Mouse (Mus musculus): ENCODE measurements around the gene Pttg1.

Gene Pttg1

DNA sequence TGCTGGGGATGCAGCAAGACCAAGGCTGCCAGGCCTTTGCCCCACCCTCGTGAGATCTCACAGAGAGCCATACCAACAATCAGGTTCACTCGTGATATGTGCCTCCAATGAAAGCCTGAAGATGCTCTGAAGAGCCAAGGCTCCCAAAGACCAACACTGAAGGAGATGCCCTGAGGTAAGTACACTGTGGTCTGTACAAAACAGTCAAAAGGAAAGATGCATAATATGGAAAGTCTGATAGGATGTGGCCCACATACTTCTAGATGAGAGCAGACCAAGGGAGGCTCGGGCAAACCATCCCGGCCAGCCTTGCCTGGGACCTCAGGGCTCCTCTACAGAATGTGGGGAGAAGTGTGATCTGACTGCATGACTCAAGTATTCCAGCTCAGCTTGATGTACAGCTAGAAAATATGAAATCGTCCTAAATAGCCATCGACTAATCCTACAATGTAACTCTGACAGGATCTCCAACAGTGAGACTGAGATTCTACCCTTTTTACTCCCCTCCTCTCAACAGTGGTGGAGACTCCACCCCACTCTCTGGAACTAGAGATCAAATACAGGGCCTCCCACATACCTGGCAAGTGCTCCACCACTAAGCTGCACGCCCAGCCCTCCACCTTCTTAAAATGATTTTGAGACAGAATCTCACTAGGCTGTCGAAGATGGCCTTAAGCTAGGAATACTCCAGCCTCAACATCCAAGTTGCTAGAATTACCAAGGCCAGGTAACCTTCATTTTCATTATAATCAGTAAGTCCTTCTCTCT is 48.8 kb downstream of the Pttg1 start:
- peak in 1 of 2 experiments; percentile 49 for DNase-seq (ENCODE audit: low spot score in 2 of 2)

DNA sequence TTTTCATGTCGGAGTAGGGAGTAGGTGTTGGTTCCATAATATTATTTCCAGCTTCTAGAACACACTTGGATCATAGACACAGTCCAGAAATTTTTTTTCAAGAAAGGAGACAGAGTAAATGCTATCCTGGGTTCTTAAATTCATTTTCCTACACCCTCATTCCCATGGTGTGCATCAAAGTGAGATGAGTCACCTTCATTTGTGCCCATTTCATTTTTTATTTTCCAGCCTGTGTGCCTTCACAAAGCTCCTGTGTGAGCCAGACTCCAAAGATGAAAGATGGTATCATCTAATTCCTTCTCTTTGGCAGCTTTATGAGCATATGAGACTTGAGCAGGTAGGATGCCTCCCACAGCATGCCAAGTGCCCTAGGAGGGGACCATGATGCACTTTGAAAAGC is 49.5 kb downstream of the Pttg1 start:
- DNase-seq (ENCODE audit: low spot score in 2 of 2): no peak

DNA sequence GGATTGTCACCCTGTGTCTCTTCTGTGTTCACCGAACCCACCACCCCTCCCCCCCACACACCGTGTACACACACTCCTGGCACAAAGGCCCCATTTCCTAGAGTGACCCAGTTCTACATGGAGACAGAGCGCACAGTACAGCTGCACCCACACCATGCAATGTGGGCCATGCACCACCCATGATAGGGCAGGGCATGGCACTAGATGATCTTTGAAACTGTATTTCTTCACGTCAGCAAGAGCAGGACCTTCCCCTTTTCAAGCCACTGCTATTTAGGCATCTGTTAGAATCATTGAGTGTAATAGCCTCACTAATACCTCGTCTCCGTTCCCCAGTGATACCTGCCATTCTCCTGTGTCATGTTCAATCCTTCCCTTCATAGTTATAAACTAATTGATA is 51.1 kb downstream of the Pttg1 start:
- peak in 1 of 2 experiments; percentile 45 for DNase-seq (ENCODE audit: low spot score in 2 of 2)

DNA sequence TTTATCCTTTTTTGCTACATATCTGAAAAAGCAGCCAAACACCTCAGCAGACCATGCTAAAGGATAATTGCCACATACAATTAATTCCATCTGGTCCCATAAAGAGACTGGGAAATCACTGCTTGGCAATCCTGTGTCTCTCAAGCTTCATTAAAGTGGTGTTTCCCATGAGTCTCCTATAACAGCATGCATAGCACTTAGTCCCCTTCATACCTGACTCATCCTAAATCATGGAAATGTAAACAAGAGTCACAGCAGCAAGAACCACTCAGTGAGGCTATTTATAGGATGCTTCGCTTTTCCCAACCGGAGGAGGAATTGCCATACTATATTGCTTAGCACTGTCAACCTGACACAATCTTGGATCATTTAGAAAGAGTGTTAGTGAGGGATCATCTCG is 52.7 kb downstream of the Pttg1 start:
- DNase-seq (ENCODE audit: low spot score in 2 of 2): no peak

DNA sequence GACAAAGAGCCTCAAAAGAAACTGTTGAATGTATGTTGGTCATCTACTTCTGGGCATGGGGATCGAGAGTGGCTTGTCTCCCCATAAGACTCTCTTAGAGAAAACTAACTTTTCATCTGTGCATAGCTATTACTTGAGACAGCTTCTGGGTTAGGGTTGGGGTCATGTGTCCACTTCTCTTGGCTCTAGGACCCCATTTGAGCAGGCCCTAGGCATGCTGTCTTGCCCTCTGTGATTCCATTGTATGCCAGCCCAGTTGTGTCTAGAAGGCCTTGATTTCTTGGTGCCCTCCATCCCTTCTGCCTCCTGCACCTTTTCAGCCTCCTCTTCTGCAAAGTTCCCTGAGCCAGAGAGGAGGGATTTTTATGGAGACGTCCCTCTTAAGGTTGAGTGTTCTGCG is 54.2 kb downstream of the Pttg1 start:
- peak in 1 of 2 experiments; percentile 33 for DNase-seq (ENCODE audit: low spot score in 2 of 2)
